Mouse (Mus musculus): Measurements from ENCODE around the gene Dda1.

GRCm38 (mm10) chr8:71445096-71445495, 23.9 kb upstream of the Dda1 start:
- TF ChIP-seq GATA1 (IDR thresholded peaks at IDR 0.05; ENCODE audit: low read length) (no peak), TAL1 (IDR thresholded peaks at IDR 0.05; ENCODE audit: low read length) (no peak)

All from erythroblast, embryonic 14.5 days (primary cell).